Mouse (Mus musculus) midbrain, embryonic 13.5 days (tissue): Measurements from ENCODE around the gene P2rx1. TPM values are rescaled to one million over a fixed set of nuclear protein-coding genes. Genes with fewer than 3 reads are reported as not detected.

Experiments used
- ATAC-seq: fragments of 200-750 bp; cut with Nextera tagmentation; 2 replicates; pipeline ENCODE4 v1.8.0; 2017; ENCODE audit warnings: mild to moderate bottlenecking, moderate TSS enrichment, moderate library complexity
- H3K27ac ChIP-seq: fragments of 300-500 bp; sonication (generic); 2 replicates; pipeline ENCODE4 v1.5.1; 2015; ENCODE audit warnings: inconsistent platforms, mild to moderate bottlenecking, moderate library complexity
- H3K27me3 ChIP-seq: fragments of 300-500 bp; sonication (generic); 2 replicates; pipeline ENCODE4 v1.6.1; 2015; ENCODE audit warnings: mild to moderate bottlenecking, inconsistent platforms
- H3K36me3 ChIP-seq: fragments of 300-500 bp; sonication (generic); 2 replicates; pipeline ENCODE4 v1.6.1; 2015; ENCODE audit warnings: mild to moderate bottlenecking, inconsistent platforms
- H3K4me1 ChIP-seq: fragments of 300-500 bp; sonication (generic); replicated peaks from 2 replicates; pipeline ENCODE4 v1.6.1; 2015; ENCODE audit warnings: inconsistent platforms
- H3K4me2 ChIP-seq: fragments of 300-500 bp; sonication (generic); replicated peaks from 2 replicates; pipeline ENCODE4 v1.6.1; 2015; ENCODE audit warnings: moderate library complexity, mild to moderate bottlenecking, inconsistent platforms
- H3K4me3 ChIP-seq: fragments of 300-500 bp; sonication (generic); replicated peaks from 2 replicates; pipeline ENCODE4 v1.5.1; 2015; ENCODE audit warnings: mild to moderate bottlenecking, inconsistent platforms
- H3K9ac ChIP-seq: fragments of 300-500 bp; sonication (generic); replicated peaks from 2 replicates; pipeline ENCODE4 v1.6.1; 2015; ENCODE audit warnings: mild to moderate bottlenecking, inconsistent platforms
- H3K9me3 ChIP-seq: fragments of 300-500 bp; sonication (generic); 2 replicates; pipeline ENCODE4 v1.6.1; 2016; ENCODE audit warnings: mild to moderate bottlenecking, inconsistent platforms
- WGBS: fragments of 180-500 bp; shearing (Covaris S2); methylation state at CpG from one replicate; pipeline ENCODE4 v1.1.7; 2015; 5-methylcytosine and 5-hydroxymethylcytosine counted together
- microRNA-seq: library from miRNA; unstranded; fragments of <30 nt; microRNA quantifications from one replicate; pipeline ENCODE4, GENCODE M21; 2016
- polyA plus RNA-seq: library from polyadenylated mRNA; unstranded; fragments of >200 nt; fragmentation: Nextera tagmentation; extraction: Ambion mirVana; gene quantifications from 2 replicates; pipeline ENCODE4 v1.2.1, GENCODE M21; 2015

The P2rx1 gene
- polyA plus RNA-seq, 1 experiment from 2014 or later, result 0.58 TPM

DNA sequence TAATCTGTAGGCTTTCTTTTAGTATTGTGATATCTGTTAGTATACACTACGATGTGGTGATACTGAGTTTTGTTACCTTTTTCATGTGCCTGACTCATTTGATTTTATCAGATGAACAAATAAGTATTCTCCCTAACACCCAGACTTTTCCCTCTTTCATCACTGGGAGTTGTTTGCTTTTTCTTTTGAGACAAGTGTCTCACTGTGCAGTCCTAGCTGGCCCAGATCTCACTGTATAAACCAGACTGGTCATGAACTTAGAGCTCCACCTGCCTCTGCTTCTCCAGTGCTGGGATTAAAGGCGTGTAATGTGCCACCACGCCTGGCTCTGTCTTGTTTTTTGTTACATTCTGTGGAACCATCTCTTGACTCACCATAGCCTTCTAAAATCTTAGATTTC is 60.7 kb downstream of the P2rx1 start:
- Histone ChIP-seq H3K36me3 (peaks cover 57% of the 10 kb centered on the region), H3K27ac (no peak overlapping the region), H3K4me2 (no peak overlapping the region), H3K27me3 (no peaks in the 10 kb centered on the region), H3K9ac (no peak overlapping the region), H3K4me3 (no peak overlapping the region), H3K9me3 (no peaks in the 10 kb centered on the region), H3K4me1 (no peaks in the 10 kb centered on the region)
- no peak for ATAC-seq
- 86% methylated on average over 3 of the region's 3 CpGs for WGBS

GRCm38 (mm10) chr11:73061413-73061812 is 62.5 kb downstream of the P2rx1 start:
- Histone ChIP-seq H3K9me3 (no peaks in the 10 kb centered on the region), H3K4me1 (no peaks in the 10 kb centered on the region), H3K27ac (no peak overlapping the region), H3K36me3 (peaks cover 50% of the 10 kb centered on the region), H3K4me3 (no peak overlapping the region), H3K4me2 (no peak overlapping the region), H3K9ac (no peak overlapping the region), H3K27me3 (no peaks in the 10 kb centered on the region)
- 94% methylated on average over 3 of the region's 3 CpGs for WGBS
- ATAC-seq, result no peak

Small RNA genes within 50 kb of the gene (microRNA-seq; reads per million reads assigned to microRNA genes)
- gene Gm44467, result not detected

Other genes starting within 250 kb of the P2rx1 start
- 7.0 and 7.7 TPM in 2 replicates for gene Cyb5d2, start 203.0 kb upstream of the P2rx1 start, polyA plus RNA-seq
- 14.2 TPM in 2 replicates for gene Zzef1, start 202.9 kb upstream of the P2rx1 start, polyA plus RNA-seq
- gene Atp2a3, start 37.9 kb upstream of the P2rx1 start, polyA plus RNA-seq, result 0.48 and 0.71 TPM in 2 replicates
- gene Camkk1, start 19.9 kb downstream of the P2rx1 start, polyA plus RNA-seq, result 17.1 and 17.5 TPM in 2 replicates
- 13.5 and 14.2 TPM in 2 replicates for gene Ncbp3, start 48.7 kb downstream of the P2rx1 start, polyA plus RNA-seq
- gene Itgae, start 91.5 kb downstream of the P2rx1 start, polyA plus RNA-seq, result 0.21 and 0.28 TPM in 2 replicates
- 5.2 and 5.6 TPM in 2 replicates for gene Haspin, start 139.2 kb downstream of the P2rx1 start, polyA plus RNA-seq
- 0.20 and 0.31 TPM in 2 replicates for gene P2rx5, start 161.3 kb downstream of the P2rx1 start, polyA plus RNA-seq
- 122 and 123 TPM in 2 replicates for gene Emc6, start 177.9 kb downstream of the P2rx1 start, polyA plus RNA-seq
- gene Tax1bp3, start 178.0 kb downstream of the P2rx1 start, polyA plus RNA-seq, result 193 and 195 TPM in 2 replicates
- 21.1 and 22.1 TPM in 2 replicates for gene Ctns, start 199.9 kb downstream of the P2rx1 start, polyA plus RNA-seq
- gene Shpk, start 200.4 kb downstream of the P2rx1 start, polyA plus RNA-seq, result 1.7 and 1.8 TPM in 2 replicates
- gene Trpv1, start 235.2 kb downstream of the P2rx1 start, polyA plus RNA-seq, result 0.18 and 0.22 TPM in 2 replicates